Mouse (Mus musculus): ENCODE data around the gene Clcnkb.

- TF ChIP-seq POLR2A (IDR thresholded peaks at IDR 0.05; ENCODE audit: insufficient read length, low read depth) (no peak), MAX (IDR thresholded peaks at IDR 0.05; ENCODE audit: low read depth) (no peak), TCF12 (IDR thresholded peaks at IDR 0.05; ENCODE audit: insufficient read depth, poor library complexity, severe bottlenecking) (no peak), POLR2AphosphoS2 (IDR thresholded peaks at IDR 0.05; ENCODE audit: insufficient read length, low read depth) (no peak)
Measured at GRCm38 (mm10) chr4:141429847-141430246, 14.0 kb upstream of the Clcnkb start.
